Mouse (Mus musculus) myocyte (in vitro differentiated cells): Measurements from ENCODE around the gene Fam189a2. TPM values are rescaled to one million over a fixed set of nuclear protein-coding genes. Genes with fewer than 3 reads are reported as not detected.

Experiments used
- H3K27me3 ChIP-seq: one replicate; pipeline ENCODE4 v1.6.1; 2011; ENCODE audit not compliant: control insufficient read depth, insufficient read depth, insufficient read length
- H3K36me3 ChIP-seq: one replicate; pipeline ENCODE4 v1.6.1; 2011; ENCODE audit not compliant: control insufficient read depth, insufficient read depth
- H3K4me2 ChIP-seq: one replicate; pipeline ENCODE4 v1.6.1; 2011; ENCODE audit warnings: low read depth, control low read depth
- H3K4me3 ChIP-seq: one replicate; pipeline ENCODE4 v1.5.1; 2011; ENCODE audit warnings: mild to moderate bottlenecking, control low read depth, moderate library complexity
- H3K79me2 ChIP-seq: one replicate; pipeline ENCODE4 v1.6.1; 2011; ENCODE audit not compliant: control insufficient read depth, insufficient read depth
- H3ac ChIP-seq: one replicate; pipeline ENCODE4 v1.6.1; 2011; ENCODE audit not compliant: control insufficient read depth, insufficient read length
- CEBPB ChIP-seq: IDR thresholded peaks from 2 replicates; pipeline ENCODE4 v1.6.1; 2011; ENCODE audit warnings: mild to moderate bottlenecking, moderate library complexity; ENCODE audit not compliant: poor library complexity, insufficient read depth, severe bottlenecking
- E2F4 ChIP-seq: IDR thresholded peaks from one replicate; pipeline ENCODE4 v1.6.1; 2011; ENCODE audit warnings: mild to moderate bottlenecking, control low read depth, moderate library complexity; ENCODE audit not compliant: insufficient read depth
- MAX ChIP-seq: IDR thresholded peaks from one replicate; pipeline ENCODE4 v1.6.1; 2011; ENCODE audit warnings: low read depth, mild to moderate bottlenecking, control low read depth
- MYOD1 ChIP-seq, 3 experiments: IDR thresholded peaks; one replicate each; pipeline ENCODE4 v1.6.1; 2011; ENCODE audit warnings: control low read depth in 2 of 3, low read depth in 2 of 3, mild to moderate bottlenecking in 2 of 3, moderate library complexity in 1 of 3; ENCODE audit not compliant: insufficient read length in 2 of 3, control insufficient read depth in 1 of 3
- MYOG ChIP-seq, 3 experiments: IDR thresholded peaks; one replicate each; pipeline ENCODE4 v1.6.1; 2011; ENCODE audit warnings: control low read depth in 2 of 3, low read depth in 2 of 3, mild to moderate bottlenecking in 2 of 3; ENCODE audit not compliant: insufficient read length in 2 of 3, control insufficient read depth in 1 of 3, insufficient read depth in 1 of 3
- POLR2A ChIP-seq: IDR thresholded peaks from one replicate; pipeline ENCODE4 v1.6.1; 2011; ENCODE audit warnings: low read depth, mild to moderate bottlenecking, control low read depth, moderate library complexity; ENCODE audit not compliant: insufficient read length
- POLR2AphosphoS2 ChIP-seq: IDR thresholded peaks from one replicate; pipeline ENCODE4 v1.6.1; 2011; ENCODE audit warnings: low read depth, control low read depth; ENCODE audit not compliant: insufficient read length
- REST ChIP-seq: IDR thresholded peaks from one replicate; pipeline ENCODE4 v1.6.1; 2011; ENCODE audit warnings: mild to moderate bottlenecking, control low read depth, moderate library complexity; ENCODE audit not compliant: insufficient read depth, insufficient read length
- SRF ChIP-seq: IDR thresholded peaks from one replicate; pipeline ENCODE4 v1.6.1; 2011; ENCODE audit warnings: low read depth; ENCODE audit not compliant: control insufficient read depth, insufficient read length
- TCF12 ChIP-seq: IDR thresholded peaks from one replicate; pipeline ENCODE4 v1.6.1; 2011; ENCODE audit warnings: mild to moderate bottlenecking, control low read depth; ENCODE audit not compliant: poor library complexity, insufficient read depth, severe bottlenecking
- TCF3 ChIP-seq: IDR thresholded peaks from one replicate; pipeline ENCODE4 v1.6.1; 2011; ENCODE audit warnings: low read depth, control low read depth; ENCODE audit not compliant: insufficient read length
- USF1 ChIP-seq: IDR thresholded peaks from one replicate; pipeline ENCODE4 v1.6.1; 2011; ENCODE audit warnings: low read depth, mild to moderate bottlenecking, control low read depth, moderate library complexity
- polyA plus RNA-seq: library from polyadenylated mRNA; unstranded; fragments of >200 nt; fragmentation: generic; extraction: Trizol; gene quantifications from one replicate; pipeline ENCODE4 v1.2.1, GENCODE M21; 2012; ENCODE audit warnings: missing spikeins

Fam189a2 gene
- polyA plus RNA-seq, 1 experiment = 1.9 TPM

DNA sequence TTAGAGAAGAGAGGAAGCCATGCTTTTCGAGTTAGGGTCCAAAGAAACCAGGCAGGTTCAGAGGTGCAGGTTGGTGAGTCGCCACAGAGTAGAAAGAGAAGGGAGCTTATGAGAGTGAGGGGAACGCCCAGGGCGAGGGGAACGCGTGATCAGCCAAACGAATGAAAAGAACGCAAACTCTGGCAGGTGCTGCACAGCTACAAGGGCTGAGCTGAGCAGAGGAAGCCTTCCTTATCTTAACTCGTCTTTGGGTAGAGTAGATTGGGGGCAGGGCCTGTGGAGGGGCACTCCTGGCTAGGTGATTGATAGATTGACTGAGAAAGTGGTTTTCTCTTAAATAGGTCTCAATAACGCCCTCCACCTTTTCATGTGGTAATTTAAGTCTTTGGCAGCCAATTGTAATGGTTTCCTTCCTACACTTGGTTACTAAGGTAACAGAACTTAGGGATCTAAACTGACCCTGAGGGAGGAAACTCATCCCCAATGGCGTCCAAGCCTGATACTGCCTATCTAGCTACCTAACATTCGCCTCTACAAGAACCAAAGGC, 33.6 kb upstream of the Fam189a2 start:
- H3K36me3 ChIP-seq = no peaks in the 10 kb centered on the region
- no peak overlapping the region for H3K4me2 ChIP-seq
- H3K27me3 ChIP-seq = no peaks in the 10 kb centered on the region
- H3ac ChIP-seq = no peak overlapping the region
- no peaks in the 10 kb centered on the region for H3K79me2 ChIP-seq
- H3K4me3 ChIP-seq = no peak overlapping the region
- TF ChIP-seq E2F4 (no peak), POLR2A (no peak), SRF (no peak)

DNA sequence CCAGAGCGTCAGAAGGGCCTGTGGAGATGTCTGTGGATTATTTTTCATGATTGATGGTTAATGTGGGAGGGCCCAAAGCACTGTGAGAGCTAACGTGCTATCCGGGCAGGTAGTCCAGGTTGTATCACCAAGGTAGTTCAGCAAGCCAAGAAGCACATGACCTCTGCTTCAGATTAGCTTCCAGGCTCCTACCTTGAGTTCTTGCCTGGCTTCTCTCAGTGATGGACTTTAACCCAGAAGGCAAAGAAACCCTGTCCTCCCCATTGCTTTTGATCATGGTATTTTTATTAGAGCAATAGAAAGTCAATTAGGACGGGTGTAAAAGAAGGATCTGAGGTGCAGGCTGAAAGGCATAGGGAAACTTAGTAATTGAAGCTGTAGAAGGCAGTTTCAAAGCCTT, 32.8 kb upstream of the Fam189a2 start:
- Histone ChIP-seq H3K27me3 (no peaks in the 10 kb centered on the region), H3K36me3 (no peaks in the 10 kb centered on the region), H3ac (no peak overlapping the region), H3K79me2 (no peaks in the 10 kb centered on the region), H3K4me2 (no peak overlapping the region), H3K4me3 (no peak overlapping the region)
- no peak for TF ChIP-seq MYOG (IDR thresholded peaks at IDR 0.05; ENCODE audit: control insufficient read depth in 1 of 3, insufficient read depth in 1 of 3, insufficient read length in 2 of 3, low read depth in 2 of 3)
- TF ChIP-seq TCF12 = no peak
- no peak for TF ChIP-seq CEBPB
- TF ChIP-seq POLR2AphosphoS2 = no peak
- TF ChIP-seq SRF = no peak
- no peak for TF ChIP-seq MAX
- no peak for TF ChIP-seq POLR2A
- no peak for TF ChIP-seq E2F4
- TF ChIP-seq MYOD1 (IDR thresholded peaks at IDR 0.05; ENCODE audit: control insufficient read depth in 1 of 3, insufficient read length in 2 of 3, low read depth in 2 of 3) = no peak
- TF ChIP-seq TCF3 = no peak
- no peak for TF ChIP-seq USF1

GRCm38 (mm10) chr19:24058851-24059250, 28.0 kb upstream of the Fam189a2 start:
- TF ChIP-seq E2F4 = no peak
- no peak for TF ChIP-seq CEBPB
- TF ChIP-seq SRF = no peak
- no peak for TF ChIP-seq POLR2AphosphoS2
- no peak for TF ChIP-seq TCF3
- no peak for TF ChIP-seq MYOD1 (IDR thresholded peaks at IDR 0.05; ENCODE audit: control insufficient read depth in 1 of 3, insufficient read length in 2 of 3, low read depth in 2 of 3)
- TF ChIP-seq MAX = no peak
- no peak for TF ChIP-seq REST
- no peak for TF ChIP-seq USF1
- no peak for TF ChIP-seq TCF12
- TF ChIP-seq MYOG (IDR thresholded peaks at IDR 0.05; ENCODE audit: control insufficient read depth in 1 of 3, insufficient read depth in 1 of 3, insufficient read length in 2 of 3, low read depth in 2 of 3) = no peak
- no peak for TF ChIP-seq POLR2A
- H3K27me3 ChIP-seq = no peaks in the 10 kb centered on the region
- no peaks in the 10 kb centered on the region for H3K36me3 ChIP-seq
- H3K4me3 ChIP-seq = no peak overlapping the region
- H3K4me2 ChIP-seq = no peak overlapping the region
- H3K79me2 ChIP-seq = no peaks in the 10 kb centered on the region
- no peak overlapping the region for H3ac ChIP-seq

GRCm38 (mm10) chr19:24058021-24058420, 27.2 kb upstream of the Fam189a2 start:
- no peak for TF ChIP-seq SRF
- no peak for TF ChIP-seq USF1
- no peak for TF ChIP-seq MYOG (IDR thresholded peaks at IDR 0.05; ENCODE audit: control insufficient read depth in 1 of 3, insufficient read depth in 1 of 3, insufficient read length in 2 of 3, low read depth in 2 of 3)
- TF ChIP-seq TCF3 = no peak
- no peak for TF ChIP-seq CEBPB
- TF ChIP-seq TCF12 = no peak
- TF ChIP-seq E2F4 = no peak
- H3K36me3 ChIP-seq = no peaks in the 10 kb centered on the region
- no peak overlapping the region for H3K4me3 ChIP-seq
- H3K79me2 ChIP-seq = no peaks in the 10 kb centered on the region
- H3K27me3 ChIP-seq = no peaks in the 10 kb centered on the region
- no peak overlapping the region for H3ac ChIP-seq
- no peak overlapping the region for H3K4me2 ChIP-seq

DNA sequence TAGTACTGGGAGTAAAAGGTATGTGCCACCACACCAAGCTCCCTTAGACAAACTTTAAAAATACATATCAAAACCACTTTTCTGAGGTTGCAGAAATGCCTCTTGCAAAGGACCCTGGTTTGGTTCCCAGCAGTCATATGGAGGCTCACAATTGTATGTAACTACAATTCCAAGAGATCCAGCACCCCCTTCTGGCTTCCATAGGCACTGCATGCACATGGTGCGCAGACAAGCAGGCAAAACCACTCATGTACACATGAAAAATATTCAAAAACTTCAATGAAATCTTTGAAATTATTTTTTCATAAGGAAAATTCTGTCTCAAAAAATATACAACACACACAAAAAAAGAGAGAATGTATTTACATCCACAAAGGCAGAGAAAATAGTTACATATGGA, 26.1 kb upstream of the Fam189a2 start:
- Histone ChIP-seq H3K79me2 (no peaks in the 10 kb centered on the region), H3K36me3 (no peaks in the 10 kb centered on the region), H3K4me3 (no peak overlapping the region), H3ac (no peak overlapping the region), H3K27me3 (no peaks in the 10 kb centered on the region), H3K4me2 (no peak overlapping the region)
- TF ChIP-seq REST (no peak), POLR2AphosphoS2 (no peak), MYOG (IDR thresholded peaks at IDR 0.05; ENCODE audit: control insufficient read depth in 1 of 3, insufficient read depth in 1 of 3, insufficient read length in 2 of 3, low read depth in 2 of 3) (no peak), TCF3 (no peak), TCF12 (no peak), CEBPB (no peak), MYOD1 (IDR thresholded peaks at IDR 0.05; ENCODE audit: control insufficient read depth in 1 of 3, insufficient read length in 2 of 3, low read depth in 2 of 3) (no peak), USF1 (no peak), MAX (no peak), POLR2A (no peak), SRF (no peak), E2F4 (no peak)
